Mouse (Mus musculus) WW6 (cell line): ENCODE measurements around the gene Spata22.
"Not testable (repeated sequence)": the region's sequence is repeated elsewhere in the genome, so short reads cannot be mapped to it uniquely, and the experiment has no call there.

ENCODE experiments used
- DNase-seq: peaks from one replicate; pipeline ENCODE4 v3.0.0-alpha.2; 2013; ENCODE audit warnings: low read depth, low spot score

Gene Spata22

GRCm38 (mm10) chr11:73329442-73329841 is at the start of gene Spata22, which contains the start of the genes Aspa and Gm49340:
Gene Spata22 (plus strand): TSS chr11:73329741.
Gene Aspa (minus strand): TSS chr11:73329596.
Gene Gm49340 (plus strand): TSS chr11:73329741.
- DNase-seq, result peak; percentile 57

- DNase-seq, result no peak
Measured at GRCm38 (mm10) chr11:73280710-73281109, 48.8 kb upstream of the Spata22 start.

DNA sequence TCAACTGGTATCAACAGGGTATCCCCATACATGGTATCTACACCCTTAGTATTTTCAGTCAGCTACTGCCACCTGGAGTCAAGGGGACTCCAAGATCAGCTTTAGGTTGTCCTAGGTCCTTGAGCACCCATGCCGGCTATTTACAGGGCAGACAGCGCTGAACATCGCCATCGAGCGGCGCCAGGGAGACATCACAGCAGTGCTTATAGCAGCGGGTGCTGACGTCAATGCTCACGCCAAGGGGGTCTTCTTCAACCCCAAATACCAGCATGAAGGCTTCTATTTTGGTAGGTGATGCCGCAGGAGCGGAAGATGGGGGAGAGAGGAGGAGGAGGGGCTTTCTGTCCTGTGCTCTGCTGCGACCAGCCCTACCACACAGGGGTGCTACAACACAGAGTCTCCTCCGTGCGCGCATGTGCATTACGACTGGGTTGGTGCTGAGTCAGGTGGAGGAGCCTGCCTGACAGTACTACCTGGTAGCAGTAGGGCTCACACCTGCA is 48.0 kb upstream of the Spata22 start:
- DNase-seq, result peak; percentile 81

GRCm38 (mm10) chr11:73283369-73283768 is 46.2 kb upstream of the Spata22 start:
- DNase-seq, result no peak

DNA sequence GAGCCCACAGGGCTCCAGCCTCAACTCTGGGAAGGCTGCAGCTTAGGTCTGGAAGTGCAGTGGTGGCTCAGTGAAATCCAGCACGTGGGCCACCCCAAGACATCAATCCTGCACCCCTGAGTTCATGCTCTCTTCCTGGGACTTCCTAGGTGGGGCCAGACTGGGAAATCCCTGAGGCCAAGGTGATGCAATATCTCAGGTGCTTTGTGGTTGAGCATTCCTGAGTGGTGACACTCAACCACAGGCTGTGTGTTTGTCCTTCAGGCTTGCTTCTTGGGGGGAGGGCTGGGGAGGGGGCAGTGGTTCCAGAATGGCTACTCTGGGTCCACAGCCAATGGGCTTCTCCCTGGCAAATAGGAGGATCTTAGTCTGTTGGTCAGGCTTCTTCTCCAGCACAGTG is 45.6 kb upstream of the Spata22 start:
- DNase-seq, result no peak

DNA sequence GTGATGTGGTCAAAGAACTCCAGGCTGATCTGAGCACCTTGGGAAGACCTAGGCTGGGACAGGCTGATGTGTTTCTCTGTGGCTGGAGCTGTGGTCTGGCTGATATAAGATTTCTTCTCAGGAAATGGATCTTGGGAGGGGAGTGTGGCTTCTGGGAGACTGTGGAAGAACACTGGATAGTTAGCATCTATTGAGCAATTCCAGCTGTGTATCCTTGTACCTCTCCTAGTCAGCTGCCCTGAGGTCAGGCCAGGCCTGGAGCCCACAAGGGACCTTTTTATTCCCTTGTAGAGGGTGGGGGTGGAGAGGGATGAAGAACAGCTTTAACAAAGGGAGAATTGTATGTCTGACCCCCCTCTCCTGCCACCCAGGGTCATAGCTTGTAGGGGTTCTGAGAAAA is 45.2 kb upstream of the Spata22 start:
- DNase-seq, result no peak

- DNase-seq, result no peak
Measured at GRCm38 (mm10) chr11:73289621-73290020, 39.9 kb upstream of the Spata22 start.

DNA sequence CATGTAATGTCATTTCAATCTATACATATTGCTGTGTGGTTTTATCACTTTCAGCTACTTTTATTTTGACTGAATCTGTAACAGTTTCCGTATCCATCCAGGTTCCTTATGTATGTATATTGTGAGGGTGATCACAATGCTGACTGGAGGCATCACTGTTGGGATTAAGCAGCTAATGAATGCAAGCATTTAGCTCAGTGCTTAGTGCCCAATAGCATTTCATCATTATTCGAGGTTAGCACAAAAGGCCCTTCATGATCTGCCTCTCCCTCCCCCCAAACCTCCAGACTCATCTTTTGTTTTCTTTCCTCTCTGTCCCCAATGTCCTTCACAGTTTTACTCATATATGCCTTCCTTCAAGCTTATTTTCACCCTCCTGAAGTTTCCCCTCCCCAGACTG is 26.4 kb upstream of the Spata22 start:
- no peak for DNase-seq

GRCm38 (mm10) chr11:73315961-73316360 is 13.6 kb upstream of the Spata22 start:
- no peak for DNase-seq

DNA sequence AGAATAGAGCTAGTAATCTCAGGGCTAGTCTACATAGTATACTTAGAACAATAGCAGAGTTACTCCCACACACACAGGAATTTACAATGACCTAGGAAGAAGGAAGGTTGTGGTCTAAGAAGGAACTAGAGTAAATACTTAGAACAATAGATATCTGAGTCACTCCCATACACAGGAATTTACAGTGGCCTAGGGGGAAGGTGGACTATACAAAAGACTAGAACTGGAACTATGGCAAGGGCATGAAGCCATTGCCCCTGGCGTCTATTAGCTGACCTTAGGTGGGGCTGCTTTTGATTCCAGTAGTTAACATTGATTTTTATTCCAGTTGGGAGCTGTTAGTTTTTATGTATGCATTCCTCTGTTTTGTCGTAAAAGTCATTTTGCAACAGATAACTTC is 11.0 kb upstream of the Spata22 start:
- DNase-seq, result peak; percentile 40

DNA sequence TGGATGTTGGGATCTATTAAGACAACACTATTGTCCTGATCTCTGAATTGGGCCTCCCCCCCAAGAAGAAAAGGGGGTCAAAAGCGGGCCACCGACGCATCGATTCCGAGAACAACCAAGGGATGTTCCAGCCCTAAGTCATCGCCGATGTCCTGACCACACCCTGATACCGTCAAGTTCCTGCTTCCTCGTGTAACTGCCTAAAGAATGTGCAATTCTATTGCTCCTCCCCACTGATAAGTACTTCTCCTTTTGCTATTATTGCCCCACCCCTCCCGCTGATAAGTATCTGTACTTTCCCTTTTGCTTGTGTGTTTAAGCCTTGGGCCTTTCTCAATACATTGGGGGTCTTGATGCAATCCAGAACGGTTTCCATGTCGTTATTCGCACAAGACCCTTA is 8.5 kb upstream of the Spata22 start:
- DNase-seq, result not testable (repeated sequence)

GRCm38 (mm10) chr11:73323906-73324830 is 5.4 kb upstream of the Spata22 start:
- DNase-seq, result no peak

DNA sequence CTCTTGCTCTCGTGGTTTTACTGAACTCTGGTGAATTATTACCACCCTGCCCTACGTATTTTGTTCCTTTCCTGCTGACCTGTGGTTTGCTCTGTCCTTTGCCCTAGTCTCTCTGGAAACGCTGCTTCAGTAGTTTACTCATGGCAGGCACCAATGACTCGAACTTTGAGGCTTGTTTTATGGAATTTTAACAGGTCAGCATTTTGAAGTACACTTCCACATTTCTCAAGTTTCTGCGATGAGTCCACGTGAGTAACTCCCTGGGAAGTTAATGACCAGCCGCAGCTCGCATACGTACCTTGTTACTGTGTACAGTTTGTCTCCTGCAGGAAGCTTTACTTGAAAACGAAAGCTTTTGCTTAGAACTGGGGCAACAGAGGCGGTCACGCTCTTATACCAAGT is 3.1 kb upstream of the Spata22 start:
- no peak for DNase-seq

DNA sequence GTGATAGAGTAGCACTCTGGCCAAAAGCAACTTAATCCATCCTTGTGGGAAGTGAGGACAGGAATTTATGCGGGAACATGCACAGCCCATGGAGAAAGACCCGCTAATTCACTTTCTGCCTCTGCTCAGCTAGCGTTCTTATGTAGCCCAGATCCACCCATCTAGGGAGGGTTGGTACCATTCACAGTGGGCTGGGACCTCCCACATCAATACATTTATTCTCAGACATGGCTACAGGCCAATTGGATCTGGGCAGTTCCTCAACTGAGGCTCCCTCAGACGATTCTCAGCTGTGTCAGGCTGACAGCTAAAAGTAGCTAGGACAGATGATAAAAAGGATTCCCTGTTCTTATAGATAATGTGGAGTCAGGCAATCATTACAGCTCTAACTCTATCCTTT is 2.2 kb upstream of the Spata22 start:
- DNase-seq, result no peak

- no peak for DNase-seq
Measured at GRCm38 (mm10) chr11:73333357-73333756, 3.8 kb downstream of the Spata22 start.

- DNase-seq, result no peak
Measured at GRCm38 (mm10) chr11:73336919-73337318, 7.4 kb downstream of the Spata22 start.

GRCm38 (mm10) chr11:73350483-73350882 is 20.9 kb downstream of the Spata22 start, which contains the start of gene Olfr20:
Gene Olfr20 (plus strand): TSS chr11:73350783.
- DNase-seq, result no peak

GRCm38 (mm10) chr11:73370946-73371345 is 41.4 kb downstream of the Spata22 start, which contains the start of gene Olfr376:
Gene Olfr376 (plus strand): TSS chr11:73371246.
- DNase-seq, result no peak

GRCm38 (mm10) chr11:73395374-73395773 is 65.8 kb downstream of the Spata22 start:
- peak; percentile 22 for DNase-seq
